Mouse (Mus musculus): ENCODE results near the gene Pde4c. TPM values are rescaled to one million over a fixed set of nuclear protein-coding genes. Genes with fewer than 3 reads are reported as not detected.

Pde4c gene
- polyA plus RNA-seq, 1 experiment from 2014 or later: 0.27 TPM

- H3K4me1 ChIP-seq (ENCODE audit: control insufficient read depth, insufficient read depth, low read length): peaks cover 17% of the 10 kb centered on the region
- no peak overlapping the region for H3K4me3 ChIP-seq (ENCODE audit: low read depth, low read length)
- WGBS: 86% methylated on average over 11 of the region's 11 CpGs
- H3K27ac ChIP-seq (ENCODE audit: low read depth, low read length): no peak overlapping the region
- H3K36me3 ChIP-seq (ENCODE audit: control insufficient read depth, insufficient read depth, low read length): peaks cover 34% of the 10 kb centered on the region
- H3K4me2 ChIP-seq (ENCODE audit: low read depth, low read length): no peak overlapping the region
- no peaks in the 10 kb centered on the region for H3K27me3 ChIP-seq (ENCODE audit: control insufficient read depth, insufficient read depth, low read length)
- no peaks in the 10 kb centered on the region for H3K9me3 ChIP-seq (ENCODE audit: control insufficient read depth, low read length)
- no peak overlapping the region for H3K9ac ChIP-seq (replicated peaks; ENCODE audit: low read depth, low read length)
- ATAC-seq (ENCODE audit: low read depth): no peak
Observed at GRCm38 (mm10) chr8:70780093-70780492, 56.6 kb downstream of the Pde4c start.

- Histone ChIP-seq H3K27me3 (ENCODE audit: control insufficient read depth, insufficient read depth, low read length) (no peaks in the 10 kb centered on the region), H3K9me3 (ENCODE audit: control insufficient read depth, low read length) (no peaks in the 10 kb centered on the region), H3K4me2 (ENCODE audit: low read depth, low read length) (no peak overlapping the region), H3K4me3 (ENCODE audit: low read depth, low read length) (no peak overlapping the region), H3K36me3 (ENCODE audit: control insufficient read depth, insufficient read depth, low read length) (peaks cover 22% of the 10 kb centered on the region), H3K27ac (ENCODE audit: low read depth, low read length) (no peak overlapping the region), H3K4me1 (ENCODE audit: control insufficient read depth, insufficient read depth, low read length) (0 out of 2 replicates have a peak, but pooled peaks cover 8% of the 10 kb centered on the region), H3K9ac (replicated peaks; ENCODE audit: low read depth, low read length) (no peak overlapping the region)
- no peak for ATAC-seq (ENCODE audit: low read depth)
- WGBS: 87% methylated on average over 25 of the region's 25 CpGs
Observed at GRCm38 (mm10) chr8:70786291-70787050, 63.0 kb downstream of the Pde4c start.

GRCm38 (mm10) chr8:70787051-70787445, 63.5 kb downstream of the Pde4c start:
- no peak for ATAC-seq (ENCODE audit: low read depth)
- H3K36me3 ChIP-seq (ENCODE audit: control insufficient read depth, insufficient read depth, low read length): peaks cover 21% of the 10 kb centered on the region

DNA sequence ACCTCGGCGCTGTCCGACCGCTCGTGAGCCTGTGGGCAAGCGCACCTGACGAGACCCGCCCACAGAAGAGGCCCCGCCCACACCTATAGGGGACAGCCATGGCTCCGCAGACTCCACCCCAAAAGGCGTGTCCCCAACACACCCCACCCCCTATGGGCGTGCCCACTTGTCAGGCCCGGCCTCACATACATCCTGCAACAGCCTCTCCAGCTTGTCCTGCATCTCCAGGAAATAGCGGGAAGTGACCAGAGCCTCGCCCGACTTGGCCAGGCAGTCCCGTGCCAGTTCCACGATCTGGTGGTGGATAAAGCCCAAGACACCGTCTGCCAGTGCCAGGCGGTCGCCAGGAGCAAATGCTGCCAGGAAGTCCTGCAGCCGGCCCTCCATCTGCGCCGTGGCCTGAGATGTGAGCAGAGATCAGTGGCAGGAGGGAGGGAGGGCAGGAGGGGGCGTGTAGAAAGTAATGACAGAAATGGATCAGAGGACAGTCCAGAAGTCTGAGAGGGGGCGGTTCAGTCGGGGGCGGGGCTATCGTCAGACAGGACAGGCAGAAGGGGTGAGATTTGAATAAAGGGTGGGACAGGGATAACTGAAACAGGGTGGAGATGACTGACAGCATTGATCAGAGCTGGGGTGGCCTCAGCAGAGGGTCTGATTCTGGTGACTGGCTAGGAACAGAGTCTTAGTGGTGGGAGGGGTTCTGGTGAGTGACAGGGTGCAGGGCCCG, 64.6 kb downstream of the Pde4c start:
- H3K9ac ChIP-seq (replicated peaks; ENCODE audit: low read depth, low read length): no peak overlapping the region
- WGBS: 17% methylated on average over 29 of the region's 30 CpGs
- no peaks in the 10 kb centered on the region for H3K9me3 ChIP-seq (ENCODE audit: control insufficient read depth, low read length)
- no peak for ATAC-seq (ENCODE audit: low read depth)
- H3K36me3 ChIP-seq (ENCODE audit: control insufficient read depth, insufficient read depth, low read length): peaks cover 18% of the 10 kb centered on the region
- H3K27ac ChIP-seq (ENCODE audit: low read depth, low read length): no peak overlapping the region
- no peak overlapping the region for H3K4me2 ChIP-seq (ENCODE audit: low read depth, low read length)
- no peaks in the 10 kb centered on the region for H3K27me3 ChIP-seq (ENCODE audit: control insufficient read depth, insufficient read depth, low read length)
- H3K4me3 ChIP-seq (ENCODE audit: low read depth, low read length): no peak overlapping the region
- H3K4me1 ChIP-seq (ENCODE audit: control insufficient read depth, insufficient read depth, low read length): peaks cover 13% of the 10 kb centered on the region

More at GRCm38 (mm10) chr8:70787051-70787445, 63.5 kb downstream of the Pde4c start:
- Histone ChIP-seq H3K4me3 (ENCODE audit: low read depth, low read length) (no peak overlapping the region), H3K9me3 (ENCODE audit: control insufficient read depth, low read length) (no peaks in the 10 kb centered on the region), H3K27me3 (ENCODE audit: control insufficient read depth, insufficient read depth, low read length) (no peaks in the 10 kb centered on the region), H3K27ac (ENCODE audit: low read depth, low read length) (no peak overlapping the region), H3K4me2 (ENCODE audit: low read depth, low read length) (no peak overlapping the region), H3K9ac (replicated peaks; ENCODE audit: low read depth, low read length) (no peak overlapping the region), H3K4me1 (ENCODE audit: control insufficient read depth, insufficient read depth, low read length) (0 out of 2 replicates have a peak, but pooled peaks cover 9% of the 10 kb centered on the region)
- WGBS: 92% methylated on average over 3 of the region's 3 CpGs

GRCm38 (mm10) chr8:70789046-70789445, 65.5 kb downstream of the Pde4c start:
- H3K36me3 ChIP-seq (ENCODE audit: control insufficient read depth, insufficient read depth, low read length): peaks cover 11% of the 10 kb centered on the region
- 80% methylated on average over 10 of the region's 10 CpGs for WGBS

GRCm38 (mm10) chr8:70790846-70791245, 67.3 kb downstream of the Pde4c start:
- no peak overlapping the region for H3K27ac ChIP-seq (ENCODE audit: low read depth, low read length)
- ATAC-seq (ENCODE audit: low read depth): no peak

More at GRCm38 (mm10) chr8:70789046-70789445, 65.5 kb downstream of the Pde4c start:
- Histone ChIP-seq H3K9me3 (ENCODE audit: control insufficient read depth, low read length) (no peaks in the 10 kb centered on the region), H3K27me3 (ENCODE audit: control insufficient read depth, insufficient read depth, low read length) (no peaks in the 10 kb centered on the region), H3K4me3 (ENCODE audit: low read depth, low read length) (no peak overlapping the region), H3K9ac (replicated peaks; ENCODE audit: low read depth, low read length) (no peak overlapping the region), H3K27ac (ENCODE audit: low read depth, low read length) (no peak overlapping the region), H3K4me1 (ENCODE audit: control insufficient read depth, insufficient read depth, low read length) (peaks cover 13% of the 10 kb centered on the region), H3K4me2 (ENCODE audit: low read depth, low read length) (no peak overlapping the region)
- ATAC-seq (ENCODE audit: low read depth): no peak

DNA sequence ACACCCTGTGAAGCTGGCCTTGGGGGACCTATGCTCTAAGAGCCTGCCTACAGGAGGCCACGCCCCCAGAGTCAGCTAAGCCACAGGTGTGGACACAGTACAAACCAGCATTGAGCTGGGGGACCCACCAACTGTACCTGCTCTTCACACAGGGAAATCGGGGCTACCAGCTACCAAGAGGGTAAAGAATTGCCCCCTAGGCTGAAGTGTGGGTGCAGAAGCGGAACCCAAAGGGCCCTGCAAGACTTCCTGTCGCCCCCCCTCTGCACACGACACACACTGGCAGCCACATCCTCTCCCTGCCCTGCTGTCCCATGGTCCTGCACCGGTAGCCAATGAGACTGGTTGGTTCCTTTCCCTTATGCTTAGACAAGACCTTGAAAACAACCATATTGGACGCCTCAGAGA, 67.8 kb downstream of the Pde4c start:
- ATAC-seq (ENCODE audit: low read depth): no peak
- peaks cover 5% of the 10 kb centered on the region for H3K36me3 ChIP-seq (ENCODE audit: control insufficient read depth, insufficient read depth, low read length)
- no peak overlapping the region for H3K4me3 ChIP-seq (ENCODE audit: low read depth, low read length)
- no peak overlapping the region for H3K27ac ChIP-seq (ENCODE audit: low read depth, low read length)
- peaks cover 13% of the 10 kb centered on the region for H3K4me1 ChIP-seq (ENCODE audit: control insufficient read depth, insufficient read depth, low read length)
- H3K4me2 ChIP-seq (ENCODE audit: low read depth, low read length): peak overlapping the region; percentile 66
- 0 out of 2 replicates have a peak overlapping the region, but pooled peaks have one; percentile 7 for H3K9ac ChIP-seq (replicated peaks; ENCODE audit: low read depth, low read length)
- 87% methylated on average over 7 of the region's 7 CpGs for WGBS
- H3K27me3 ChIP-seq (ENCODE audit: control insufficient read depth, insufficient read depth, low read length): no peaks in the 10 kb centered on the region
- H3K9me3 ChIP-seq (ENCODE audit: control insufficient read depth, low read length): no peaks in the 10 kb centered on the region

More at GRCm38 (mm10) chr8:70790846-70791245, 67.3 kb downstream of the Pde4c start:
- Histone ChIP-seq H3K9me3 (ENCODE audit: control insufficient read depth, low read length) (no peaks in the 10 kb centered on the region), H3K4me2 (ENCODE audit: low read depth, low read length) (peak overlapping the region; percentile 66; the same call in 1 of the 2 replicates), H3K27me3 (ENCODE audit: control insufficient read depth, insufficient read depth, low read length) (no peaks in the 10 kb centered on the region), H3K4me3 (ENCODE audit: low read depth, low read length) (no peak overlapping the region), H3K9ac (replicated peaks; ENCODE audit: low read depth, low read length) (peak overlapping the region; percentile 21), H3K4me1 (ENCODE audit: control insufficient read depth, insufficient read depth, low read length) (peaks cover 13% of the 10 kb centered on the region), H3K36me3 (ENCODE audit: control insufficient read depth, insufficient read depth, low read length) (peaks cover 10% of the 10 kb centered on the region)
- WGBS: 59% methylated on average over 8 of the region's 8 CpGs

GRCm38 (mm10) chr8:70791975-70792691, 68.6 kb downstream of the Pde4c start:
- 5% methylated on average over 57 of the region's 58 CpGs for whole genome bisulfite sequencing
- Histone ChIP-seq H3K4me3 (ENCODE audit: low read depth, low read length) (peak overlapping the region; percentile 58), H3K4me1 (ENCODE audit: control insufficient read depth, insufficient read depth, low read length) (peaks cover 13% of the 10 kb centered on the region), H3K9me3 (ENCODE audit: control insufficient read depth, low read length) (no peaks in the 10 kb centered on the region), H3K27me3 (ENCODE audit: control insufficient read depth, insufficient read depth, low read length) (no peaks in the 10 kb centered on the region), H3K36me3 (ENCODE audit: control insufficient read depth, insufficient read depth, low read length) (no peaks in the 10 kb centered on the region), H3K9ac (replicated peaks; ENCODE audit: low read depth, low read length) (peak overlapping the region; percentile 87), H3K4me2 (ENCODE audit: low read depth, low read length) (peak overlapping the region; percentile 66), H3K27ac (ENCODE audit: low read depth, low read length) (peak overlapping the region; percentile 85)
- ATAC-seq (ENCODE audit: low read depth): peak; percentile 84
